Mouse (Mus musculus) small intestine, adult 2 months (tissue): ENCODE data around the gene Gm49027.

Source experiments
- CTCF ChIP-seq: fragments of 200-500 bp; IDR thresholded peaks from 2 replicates; pipeline ENCODE4 v1.5.1; 2012; ENCODE audit warnings: low read depth, mild to moderate bottlenecking, control low read depth, inconsistent platforms, low read length, moderate library complexity, mixed read lengths; ENCODE audit not compliant: insufficient replicate concordance, insufficient read length; ENCODE audit errors: extremely low read depth
- POLR2A ChIP-seq: fragments of 200-500 bp; IDR thresholded peaks from 2 replicates; pipeline ENCODE4 v1.6.1; 2012; ENCODE audit warnings: low read depth, mild to moderate bottlenecking, control low read depth, inconsistent platforms, low read length, moderate library complexity

DNA sequence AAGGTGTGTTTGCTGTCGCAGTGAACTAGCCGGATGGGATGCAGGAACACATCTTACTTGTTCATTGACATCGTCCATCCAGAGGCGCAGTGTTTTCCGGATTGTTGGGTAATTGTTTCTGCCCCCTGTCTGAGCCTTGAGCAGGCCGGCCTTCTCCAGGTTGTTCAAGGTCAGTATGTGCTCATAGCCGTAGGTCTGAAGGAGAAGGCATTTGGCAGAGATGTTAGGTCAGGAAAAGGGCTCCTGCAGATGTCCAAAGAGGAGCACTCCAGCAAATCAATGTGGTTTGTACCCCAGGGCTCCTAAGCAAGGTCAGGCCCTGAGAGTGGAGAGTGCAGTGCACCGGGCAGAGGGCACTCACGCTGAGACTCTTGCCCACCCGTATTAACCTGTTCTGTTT is 8.5 kb upstream of the Gm49027 start:
- no peak for TF ChIP-seq CTCF
- no peak for TF ChIP-seq POLR2A
